Mouse (Mus musculus) left cerebral cortex, postnatal 36 days (tissue): ENCODE data around the gene Fam13c. TPM values are rescaled to one million over a fixed set of nuclear protein-coding genes. Genes with fewer than 3 reads are reported as not detected.

ENCODE experiments used
- DNase-seq, 2 experiments: peaks; one replicate each; pipeline ENCODE4 v3.0.0; 2021 to 2022; ENCODE audit warnings: low spot score in 2 of 2, mixed read lengths in 1 of 2
- intact Hi-C: fragments of 180-260 bp; cut with DNase I; formaldehyde crosslinking; loops from one replicate; pipeline ENCODE4 v1.15.1; 2025
- total RNA-seq, 2 experiments: library from RNA; stranded (reverse); gene quantifications; 2 replicates each; pipeline ENCODE4 v1.2.3; 2021

The Fam13c gene
- total RNA-seq, 2 experiments from 2014 or later = 52.7 to 59.2 TPM

DNA sequence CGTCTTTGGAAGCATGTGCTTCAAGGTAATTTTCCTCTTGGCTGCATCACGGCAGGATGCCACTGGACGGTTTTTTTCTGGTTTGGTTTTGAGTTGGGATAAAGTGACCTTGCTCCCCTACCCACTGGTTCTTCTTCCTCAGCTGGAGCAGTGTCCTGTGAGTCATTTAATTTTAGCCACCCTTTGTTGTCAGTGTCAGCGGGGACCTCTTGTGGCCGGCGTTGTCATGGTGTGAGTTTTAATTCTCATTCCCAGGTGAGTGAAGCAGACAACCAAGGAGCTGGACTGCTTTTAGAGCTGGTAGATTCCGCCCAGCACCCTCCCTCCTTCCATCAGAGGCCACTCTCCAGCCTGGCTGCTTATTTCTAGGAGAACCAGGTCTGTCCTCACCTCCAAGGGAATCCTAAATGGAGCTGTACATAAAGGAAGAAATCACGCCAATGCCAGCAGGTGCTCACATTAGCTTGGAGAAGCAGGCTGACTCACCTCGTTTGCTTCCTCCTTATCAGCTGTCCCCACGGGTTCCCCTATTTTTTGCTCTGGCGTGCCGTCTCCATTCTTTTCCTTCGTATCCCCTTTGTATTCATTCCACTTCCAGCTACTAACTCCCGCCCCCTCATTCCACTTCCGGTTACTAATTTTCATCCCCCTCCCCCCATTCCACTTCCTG, 66.4 kb downstream of the Fam13c start:
- DNase-seq = no peak
- intact Hi-C loops = loop anchor here (5.0 kb wide), 1 partner anchor 139 kb away; no protein-coding TSS in a partner anchor

DNA sequence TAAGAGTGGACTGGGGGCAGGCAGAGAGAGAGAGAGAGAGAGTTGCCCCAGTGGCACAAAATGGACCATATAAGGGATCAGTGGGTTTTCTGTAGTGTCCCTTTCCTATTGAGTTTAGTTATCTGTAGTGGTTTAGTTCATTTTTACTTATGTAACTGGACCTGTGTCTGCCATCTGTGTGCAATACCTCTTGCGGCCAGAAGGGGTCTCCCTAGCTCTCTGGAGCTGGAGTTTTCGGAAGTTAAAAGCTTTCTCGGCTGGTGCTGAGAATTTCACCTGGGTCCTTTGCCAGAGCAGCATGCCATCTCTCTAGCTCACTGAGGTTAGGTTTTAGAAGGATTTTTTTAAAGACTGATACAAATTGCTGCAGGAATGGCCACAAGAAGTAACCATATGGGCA, 67.6 kb downstream of the Fam13c start:
- intact Hi-C loops = loop anchor here (5.0 kb wide), 1 partner anchor 141 kb away; no protein-coding TSS in a partner anchor
- no peak for DNase-seq

DNA sequence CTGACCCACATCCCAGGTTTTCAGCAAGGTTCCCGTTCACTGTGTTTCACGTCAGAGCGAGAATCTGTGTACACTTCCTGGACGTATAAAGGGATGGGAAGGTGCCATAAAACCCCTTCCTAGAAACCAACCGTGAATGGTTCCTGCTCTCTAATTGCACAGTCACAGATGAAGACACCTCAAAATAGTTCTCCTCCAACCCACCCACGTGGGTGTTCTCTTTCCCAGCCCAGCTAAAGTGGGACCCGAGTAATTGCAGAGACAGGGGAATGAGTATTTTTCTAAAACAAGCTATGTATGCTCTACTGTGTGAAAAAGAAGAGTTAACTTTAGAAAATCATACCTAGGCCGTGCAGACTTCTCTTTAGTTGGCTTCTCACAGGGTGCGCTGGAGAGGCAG, 74.6 kb downstream of the Fam13c start:
- peak in 1 of 2 experiments; percentile 44 for DNase-seq
- intact Hi-C loops = no loop called here

DNA sequence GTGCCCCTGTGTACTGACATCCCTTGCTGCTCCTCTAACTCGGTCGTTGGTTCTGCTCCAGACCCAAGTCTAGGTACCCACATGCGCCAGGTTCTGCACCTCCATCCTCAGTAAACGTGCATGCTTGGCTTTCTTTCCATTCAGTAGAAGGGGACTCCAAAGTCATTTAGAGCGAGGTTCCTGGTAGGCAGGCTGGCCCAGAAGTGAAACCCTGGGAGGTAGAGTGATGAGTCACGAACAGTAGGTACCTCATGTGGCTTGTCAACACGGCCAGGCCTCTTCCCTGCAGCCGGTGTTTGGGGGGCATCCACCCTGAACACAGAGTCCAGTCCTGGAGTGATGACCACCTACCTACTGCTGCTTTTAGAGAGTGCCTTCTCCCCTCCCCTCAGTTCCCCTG, 76.4 kb downstream of the Fam13c start:
- no peak for DNase-seq
- intact Hi-C loops = no loop called here

- intact Hi-C loops = no loop called here
- peak; percentile 48 to 64 for DNase-seq
Measured at GRCm38 (mm10) chr10:70519640-70520099, 79.4 kb downstream of the Fam13c start.

GRCm38 (mm10) chr10:70520143-70521131, 80.2 kb downstream of the Fam13c start:
- peak; percentile 57 to 60 for DNase-seq
- intact Hi-C loops = no loop called here

DNA sequence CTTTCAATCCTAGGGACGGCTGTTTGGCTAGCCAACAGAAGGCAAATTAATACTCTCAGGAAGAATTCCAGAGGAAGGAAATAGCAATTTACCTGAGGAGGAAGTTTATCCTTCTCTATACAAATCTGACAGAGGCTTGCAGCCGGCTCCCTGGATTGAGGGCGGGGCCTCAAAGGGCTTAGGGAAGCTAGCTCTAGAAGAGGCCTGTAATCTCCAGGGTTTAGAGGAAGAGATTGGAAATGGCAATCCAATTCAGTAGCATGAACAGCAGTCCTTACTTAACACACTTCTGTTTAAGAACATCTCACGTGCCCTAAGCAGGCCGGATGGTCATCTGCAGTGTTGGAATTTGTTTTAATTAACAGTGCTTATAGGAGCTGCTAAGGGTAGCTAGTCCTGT, 81.1 kb downstream of the Fam13c start:
- DNase-seq = no peak
- intact Hi-C loops = no loop called here

DNA sequence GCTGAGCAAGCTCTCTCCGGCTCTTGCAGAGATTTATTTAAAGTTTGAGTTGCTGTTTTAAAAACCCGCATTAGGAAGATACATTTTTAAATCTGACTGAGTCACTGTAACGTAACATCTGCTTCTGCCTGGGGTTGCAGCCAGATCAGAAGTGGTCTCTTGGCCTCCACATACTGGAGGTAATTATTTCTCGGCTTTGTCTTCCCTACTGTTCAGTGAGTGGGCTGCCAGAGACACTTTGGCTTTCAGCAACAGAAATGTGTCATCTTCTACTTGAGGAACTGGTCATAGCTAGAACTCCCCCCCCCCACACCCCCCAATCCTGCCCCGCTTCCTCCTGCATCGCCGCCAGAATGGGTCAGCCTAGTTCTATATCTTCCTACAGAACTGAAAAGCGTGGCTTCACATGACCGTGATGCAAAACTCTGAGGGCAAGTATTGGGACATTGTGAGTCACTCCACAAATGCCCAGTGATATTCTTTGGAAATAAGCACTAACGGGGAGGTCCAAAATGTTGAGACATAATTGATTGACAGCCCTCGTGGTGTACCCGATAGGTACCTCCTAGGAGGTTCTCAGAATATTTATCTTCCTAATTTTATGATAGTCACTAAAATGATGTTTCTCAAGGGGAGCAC, 90.0 kb downstream of the Fam13c start:
- intact Hi-C loops = loop anchor here (5.0 kb wide), 2 partner anchors 73 to 88 kb away; partner anchors contain the start of gene Fam13c

DNA sequence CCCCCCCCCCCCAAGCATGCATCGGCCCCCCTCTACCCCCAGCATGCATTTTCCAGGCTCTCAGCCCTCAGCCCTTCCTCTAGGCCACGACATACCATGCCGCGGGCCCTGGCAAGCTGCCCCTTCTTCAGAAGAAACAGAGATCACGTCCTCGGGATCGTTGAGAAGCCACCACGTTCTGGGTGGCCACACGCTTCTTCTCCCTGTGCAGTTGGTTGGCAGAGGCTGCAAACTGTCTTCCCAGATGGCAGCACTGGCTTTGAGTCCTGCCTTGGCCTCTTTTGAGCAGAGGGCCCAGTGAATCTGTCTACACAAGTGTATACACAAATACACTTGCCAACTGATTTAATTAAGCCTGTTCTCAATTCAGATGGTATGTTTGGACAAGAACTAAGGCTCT, 92.0 kb downstream of the Fam13c start:
- intact Hi-C loops = loop anchor here (5.0 kb wide), 2 partner anchors 75 to 90 kb away; partner anchors contain the start of gene Fam13c
- no peak for DNase-seq

More for the DNA sequence above, 90.0 kb downstream of the Fam13c start:
- peak in 1 of 2 experiments; percentile 44 for DNase-seq

GRCm38 (mm10) chr10:70533301-70533781, 93.1 kb downstream of the Fam13c start:
- intact Hi-C loops = loop anchor here (5.0 kb wide), 2 partner anchors 76 to 91 kb away; partner anchors contain the start of gene Fam13c
- peak; percentile 41 to 44 for DNase-seq

DNA sequence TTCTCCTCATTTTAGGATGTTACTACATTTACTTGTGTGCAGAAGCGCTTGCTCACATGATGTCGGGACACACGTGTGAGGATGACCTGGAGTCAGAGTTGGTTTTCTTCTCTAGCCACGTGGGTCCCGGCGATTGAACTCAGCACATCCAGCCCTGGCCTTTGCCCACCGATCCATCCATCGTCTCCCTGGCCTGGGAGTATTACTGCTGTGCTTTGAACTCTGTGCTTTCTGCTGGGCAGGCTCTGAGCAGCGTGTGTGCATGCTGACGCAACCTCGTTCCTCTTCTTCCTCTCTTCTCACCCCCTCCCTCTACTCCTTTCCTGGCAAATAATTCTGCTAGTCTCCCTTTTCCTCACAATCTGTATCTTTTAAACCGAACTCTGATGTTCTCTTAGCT, 93.7 kb downstream of the Fam13c start:
- no peak for DNase-seq
- intact Hi-C loops = loop anchor here (5.0 kb wide), 2 partner anchors 77 to 92 kb away; partner anchors contain the start of gene Fam13c

DNA sequence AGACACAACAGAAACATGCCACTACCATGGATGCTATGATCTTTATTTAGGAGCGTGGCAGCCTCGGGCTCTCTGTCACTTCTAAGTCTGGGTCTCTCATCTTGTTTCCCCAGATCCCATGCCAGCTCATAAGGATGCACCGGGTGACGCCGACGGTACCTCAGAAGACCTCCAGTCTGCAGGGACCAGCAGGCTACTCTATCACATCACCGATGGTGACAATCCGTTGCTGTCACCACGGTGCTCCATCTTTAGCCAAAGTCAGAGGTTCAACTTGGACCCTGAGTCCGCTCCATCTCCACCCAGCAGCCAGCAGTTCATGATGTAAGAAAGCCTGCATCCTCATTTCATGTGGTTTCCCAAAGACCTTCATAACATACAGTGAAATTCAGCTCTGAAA, 94.3 kb downstream of the Fam13c start:
- intact Hi-C loops = loop anchor here (5.0 kb wide), 2 partner anchors 77 to 92 kb away; partner anchors contain the start of gene Fam13c
- no peak for DNase-seq

GRCm38 (mm10) chr10:70535401-70535800, 95.1 kb downstream of the Fam13c start:
- intact Hi-C loops = no loop called here
- no peak for DNase-seq

DNA sequence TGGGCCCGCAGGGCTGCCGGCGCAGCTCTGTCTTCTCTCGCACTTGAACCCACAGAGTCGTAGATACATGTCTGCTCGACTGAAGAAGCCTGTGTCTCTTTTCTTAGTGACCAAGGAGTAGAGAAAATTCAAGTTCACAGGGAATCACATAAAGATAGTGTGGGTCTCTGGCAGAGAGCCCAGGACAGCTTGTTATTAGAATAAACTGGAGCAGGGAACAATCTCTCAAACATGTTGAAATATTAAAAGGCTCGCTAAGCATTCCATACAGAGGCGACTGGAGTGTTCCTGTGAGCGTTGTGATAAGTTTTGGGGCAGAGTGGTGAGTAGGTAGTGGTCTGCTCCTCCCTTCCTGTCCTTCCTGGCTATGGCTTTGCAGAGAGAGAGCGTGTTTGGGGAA, 97.4 kb downstream of the Fam13c start:
- DNase-seq = no peak
- intact Hi-C loops = no loop called here

GRCm38 (mm10) chr10:70539251-70539650, 99.0 kb downstream of the Fam13c start:
- DNase-seq = no peak
- intact Hi-C loops = no loop called here

- DNase-seq = no peak
- intact Hi-C loops = loop anchor here (5.0 kb wide), 1 partner anchor 168 kb away; no protein-coding TSS in a partner anchor
Measured at GRCm38 (mm10) chr10:70540456-70541195, 100.3 kb downstream of the Fam13c start.

GRCm38 (mm10) chr10:70542857-70543256, 102.6 kb downstream of the Fam13c start:
- intact Hi-C loops = loop anchor here (5.0 kb wide), 1 partner anchor 171 kb away; no protein-coding TSS in a partner anchor

GRCm38 (mm10) chr10:70552531-70552930, 112.2 kb downstream of the Fam13c start:
- intact Hi-C loops = no loop called here
- DNase-seq = no peak

More at GRCm38 (mm10) chr10:70542857-70543256, 102.6 kb downstream of the Fam13c start:
- no peak for DNase-seq
